Mouse (Mus musculus) small intestine, adult 2 months (tissue): ENCODE results near the gene Hivep3. TPM values are rescaled to one million over a fixed set of nuclear protein-coding genes. Genes with fewer than 3 reads are reported as not detected.

Experiments used
- H3K27ac ChIP-seq: fragments of 200-500 bp; 2 replicates; pipeline ENCODE4 v1.5.1; 2012; ENCODE audit warnings: low read depth, low read length, control low read depth, inconsistent platforms; ENCODE audit not compliant: insufficient read depth
- H3K27me3 ChIP-seq: fragments of 200-500 bp; 2 replicates; pipeline ENCODE4 v1.6.1; 2012; ENCODE audit warnings: mild to moderate bottlenecking, moderate library complexity, low read length, inconsistent platforms; ENCODE audit not compliant: control insufficient read depth, insufficient read depth
- H3K36me3 ChIP-seq: fragments of 200-500 bp; 2 replicates; pipeline ENCODE4 v1.6.1; 2012; ENCODE audit warnings: mild to moderate bottlenecking, low read length, control low read depth, inconsistent platforms; ENCODE audit not compliant: control insufficient read depth, insufficient read depth
- H3K4me1 ChIP-seq: fragments of 200-500 bp; 2 replicates; pipeline ENCODE4 v1.6.1; 2012; ENCODE audit warnings: low read length, inconsistent platforms, mixed read lengths; ENCODE audit not compliant: control insufficient read depth, insufficient read depth, insufficient read length
- H3K4me3 ChIP-seq: fragments of 200-500 bp; 2 replicates; pipeline ENCODE4 v1.5.1; 2012; ENCODE audit warnings: low read depth, mild to moderate bottlenecking, control low read depth, inconsistent platforms, low read length, moderate library complexity
- CTCF ChIP-seq: fragments of 200-500 bp; IDR thresholded peaks from 2 replicates; pipeline ENCODE4 v1.5.1; 2012; ENCODE audit warnings: low read depth, mild to moderate bottlenecking, control low read depth, inconsistent platforms, low read length, moderate library complexity, mixed read lengths; ENCODE audit not compliant: insufficient replicate concordance, insufficient read length; ENCODE audit errors: extremely low read depth
- POLR2A ChIP-seq: fragments of 200-500 bp; IDR thresholded peaks from 2 replicates; pipeline ENCODE4 v1.6.1; 2012; ENCODE audit warnings: low read depth, mild to moderate bottlenecking, control low read depth, inconsistent platforms, low read length, moderate library complexity
- WGBS: fragments of 180-500 bp; shearing (Covaris S2); methylation state at CpG from one replicate; pipeline ENCODE4 v1.1.7; 2018; 5-methylcytosine and 5-hydroxymethylcytosine counted together
- polyA plus RNA-seq: library from polyadenylated mRNA; depleted of rRNA; stranded (reverse); fragments of >200 nt; gene quantifications from 2 replicates; pipeline ENCODE4 v1.2.3, GENCODE M21; 2012

Hivep3 gene
- polyA plus RNA-seq, 1 experiment, result 3.3 TPM

DNA sequence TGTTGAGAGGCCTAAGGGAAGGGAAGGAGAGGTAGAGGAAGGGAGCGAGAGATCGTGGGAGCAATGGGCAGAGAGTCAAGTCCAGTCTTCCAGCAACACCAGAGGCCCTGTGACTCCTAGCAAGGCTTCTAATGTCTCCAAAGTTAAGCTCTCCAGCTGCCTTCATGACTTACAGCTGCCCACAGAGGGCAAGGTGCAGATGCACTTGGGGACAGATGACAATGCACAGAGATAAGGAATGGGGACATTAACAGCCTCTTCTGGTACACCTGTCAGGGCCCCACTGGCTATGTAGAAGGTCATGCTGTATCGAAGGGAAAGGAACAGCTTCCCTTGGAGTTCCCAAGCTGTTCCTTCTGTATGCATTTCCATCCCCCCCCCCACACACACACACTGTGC lies 336.0 kb downstream of the Hivep3 start:
- 29% methylated on average over 3 of the region's 3 CpGs for WGBS

DNA sequence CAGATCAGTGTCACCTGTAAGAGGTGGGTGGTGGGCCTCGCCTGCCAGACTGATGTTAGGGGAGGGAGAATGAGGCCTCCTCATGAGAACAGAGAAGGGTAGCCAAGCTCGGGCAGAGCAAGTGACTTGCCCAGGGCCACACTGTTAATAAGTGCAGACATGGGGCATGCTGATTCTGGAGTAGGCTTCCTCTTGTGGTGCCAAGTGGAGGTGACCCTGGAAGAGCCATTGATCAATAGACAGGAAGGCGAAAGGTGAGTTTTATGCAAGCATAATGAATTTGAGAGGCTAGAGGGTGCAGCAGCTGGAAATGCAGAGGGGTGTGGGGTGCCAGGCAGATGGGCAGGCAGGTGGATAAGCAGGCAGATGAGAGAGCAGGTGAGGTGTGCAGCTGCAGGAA lies 337.8 kb downstream of the Hivep3 start:
- TF ChIP-seq POLR2A (no peak), CTCF (no peak)

More for the DNA sequence above, 336.0 kb downstream of the Hivep3 start:
- no peaks in the 10 kb centered on the region for H3K36me3 ChIP-seq
- H3K27ac ChIP-seq, result no peak overlapping the region
- H3K4me1 ChIP-seq, result peaks cover 32% of the 10 kb centered on the region
- no peak overlapping the region for H3K4me3 ChIP-seq
- no peaks in the 10 kb centered on the region for H3K27me3 ChIP-seq
- TF ChIP-seq CTCF (no peak), POLR2A (no peak)

GRCm38 (mm10) chr4:120071842-120072507 lies 338.4 kb downstream of the Hivep3 start:
- WGBS, result 14% methylated on average over 15 of the region's 15 CpGs
- H3K4me3 ChIP-seq, result peak overlapping the region; percentile 27
- no peak for TF ChIP-seq CTCF
- no peak for TF ChIP-seq POLR2A
- peaks cover 36% of the 10 kb centered on the region for H3K4me1 ChIP-seq
- no peaks in the 10 kb centered on the region for H3K27me3 ChIP-seq
- H3K36me3 ChIP-seq, result no peaks in the 10 kb centered on the region
- peak overlapping the region; percentile 74 for H3K27ac ChIP-seq

More for the DNA sequence above, 337.8 kb downstream of the Hivep3 start:
- Histone ChIP-seq H3K27ac (no peak overlapping the region), H3K4me1 (peaks cover 36% of the 10 kb centered on the region), H3K27me3 (no peaks in the 10 kb centered on the region), H3K36me3 (no peaks in the 10 kb centered on the region), H3K4me3 (no peak overlapping the region)
- WGBS, result 48% methylated on average over 3 of the region's 3 CpGs

- TF ChIP-seq CTCF (no peak), POLR2A (no peak)
- Histone ChIP-seq H3K36me3 (no peaks in the 10 kb centered on the region), H3K4me3 (no peak overlapping the region), H3K4me1 (peaks cover 36% of the 10 kb centered on the region), H3K27ac (no peak overlapping the region), H3K27me3 (no peaks in the 10 kb centered on the region)
- 59% methylated on average over 5 of the region's 5 CpGs for WGBS
Observed at GRCm38 (mm10) chr4:120074061-120074460, 340.5 kb downstream of the Hivep3 start.

GRCm38 (mm10) chr4:120077322-120077721 lies 343.7 kb downstream of the Hivep3 start:
- 93% methylated on average over 8 of the region's 8 CpGs for WGBS
- no peak for TF ChIP-seq POLR2A
- no peak for TF ChIP-seq CTCF

DNA sequence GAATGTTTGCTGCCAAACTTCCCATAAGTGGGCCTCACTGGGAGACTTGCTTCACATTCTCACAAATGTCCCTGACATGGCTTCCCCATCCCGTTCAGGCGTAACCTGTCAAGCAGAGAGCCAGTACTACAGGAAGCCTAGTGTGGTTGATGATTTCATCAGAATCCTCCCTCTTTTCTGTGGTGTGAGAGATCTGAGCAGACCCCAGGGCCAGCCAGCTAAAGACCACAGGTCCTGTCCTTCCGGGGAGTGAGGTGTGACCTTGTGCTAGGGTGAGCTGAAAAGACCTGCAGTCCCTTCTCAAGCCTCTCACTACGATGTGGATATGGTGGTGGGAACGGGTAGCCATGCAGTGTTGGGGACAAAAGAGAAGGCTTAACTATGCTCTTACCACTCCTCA lies 348.9 kb downstream of the Hivep3 start:
- Histone ChIP-seq H3K4me3 (no peak overlapping the region), H3K27me3 (no peaks in the 10 kb centered on the region), H3K4me1 (no peaks in the 10 kb centered on the region), H3K36me3 (no peaks in the 10 kb centered on the region), H3K27ac (no peak overlapping the region)
- no peak for TF ChIP-seq POLR2A
- no peak for TF ChIP-seq CTCF
- WGBS, result 88% methylated on average over 5 of the region's 5 CpGs

More at GRCm38 (mm10) chr4:120077322-120077721, 343.7 kb downstream of the Hivep3 start:
- Histone ChIP-seq H3K4me1 (peaks cover 19% of the 10 kb centered on the region), H3K4me3 (no peak overlapping the region), H3K27ac (no peak overlapping the region), H3K36me3 (no peaks in the 10 kb centered on the region), H3K27me3 (no peaks in the 10 kb centered on the region)

GRCm38 (mm10) chr4:120083700-120084099 lies 350.1 kb downstream of the Hivep3 start:
- no peaks in the 10 kb centered on the region for H3K27me3 ChIP-seq
- no peaks in the 10 kb centered on the region for H3K4me1 ChIP-seq
- H3K4me3 ChIP-seq, result no peak overlapping the region
- H3K36me3 ChIP-seq, result no peaks in the 10 kb centered on the region
- H3K27ac ChIP-seq, result no peak overlapping the region
- TF ChIP-seq POLR2A (no peak), CTCF (no peak)
- WGBS, result 82% methylated on average over 3 of the region's 3 CpGs
